Mouse (Mus musculus) hindbrain, postnatal 0 days (tissue): ENCODE data around the gene Pknox1. TPM values are rescaled to one million over a fixed set of nuclear protein-coding genes. Genes with fewer than 3 reads are reported as not detected.
"Not testable (repeated sequence)": the region's sequence is repeated elsewhere in the genome, so short reads cannot be mapped to it uniquely, and the experiment has no call there.

Experiments
- ATAC-seq: fragments of 200-750 bp; cut with Nextera tagmentation; 2 replicates; pipeline ENCODE4 v1.8.0; 2017; ENCODE audit warnings: mild to moderate bottlenecking, moderate TSS enrichment, moderate library complexity
- DNase-seq: peaks from one replicate; pipeline ENCODE4 v3.0.0-alpha.2; 2015; ENCODE audit warnings: low spot score
- H3K27ac ChIP-seq: fragments of 300-500 bp; sonication (generic); 2 replicates; pipeline ENCODE4 v1.5.1; 2014; ENCODE audit warnings: mild to moderate bottlenecking
- H3K27me3 ChIP-seq: fragments of 300-500 bp; sonication (generic); 2 replicates; pipeline ENCODE4 v1.6.1; 2014; ENCODE audit warnings: low read length, mixed read lengths; ENCODE audit not compliant: insufficient read depth
- H3K36me3 ChIP-seq: fragments of 300-500 bp; sonication (generic); 2 replicates; pipeline ENCODE4 v1.6.1; 2014; ENCODE audit warnings: low read length, mixed read lengths; ENCODE audit not compliant: insufficient read depth
- H3K4me1 ChIP-seq: fragments of 300-500 bp; sonication (generic); 2 replicates; pipeline ENCODE4 v1.6.1; 2014; ENCODE audit warnings: antibody characterized with exemption, low read length, mixed read lengths; ENCODE audit not compliant: insufficient read depth
- H3K4me2 ChIP-seq: fragments of 300-500 bp; sonication (generic); 2 replicates; pipeline ENCODE4 v1.6.1; 2014; ENCODE audit warnings: low read depth, mild to moderate bottlenecking, low read length, moderate library complexity, mixed read lengths
- H3K4me3 ChIP-seq: fragments of 300-500 bp; sonication (generic); 2 replicates; pipeline ENCODE4 v1.5.1; 2014; ENCODE audit warnings: low read length
- H3K9ac ChIP-seq: fragments of 300-500 bp; sonication (generic); replicated peaks from 2 replicates; pipeline ENCODE4 v1.6.1; 2014; ENCODE audit warnings: mild to moderate bottlenecking, low read length, moderate library complexity, mixed read lengths
- H3K9me3 ChIP-seq: fragments of 300-500 bp; sonication (generic); 2 replicates; pipeline ENCODE4 v1.6.1; 2016; ENCODE audit warnings: low read length, mixed read lengths
- CTCF ChIP-seq: IDR thresholded peaks from 2 replicates; pipeline ENCODE4 v1.5.1; 2016; ENCODE audit warnings: antibody characterized with exemption, control low read depth, low read depth
- WGBS: fragments of 180-500 bp; shearing (Covaris S2); extraction: QIAGEN DNeasy Blood & Tissue Kit; methylation state at CpG from one replicate; pipeline ENCODE4 v1.1.7; 2014; 5-methylcytosine and 5-hydroxymethylcytosine counted together
- polyA plus RNA-seq: library from polyadenylated mRNA; unstranded; fragments of >200 nt; fragmentation: Nextera tagmentation; extraction: Ambion mirVana; gene quantifications from 2 replicates; pipeline ENCODE4 v1.2.1, GENCODE M21; 2015
- total RNA-seq: library from RNA; depleted of rRNA; stranded (reverse); fragments of >200 nt; gene quantifications from 2 replicates; pipeline ENCODE4 v1.2.3, GENCODE M21; 2014

The Pknox1 gene
- total and polyA plus RNA-seq, 2 experiments from 2014 or later, result 25.1 to 31.2 TPM

DNA sequence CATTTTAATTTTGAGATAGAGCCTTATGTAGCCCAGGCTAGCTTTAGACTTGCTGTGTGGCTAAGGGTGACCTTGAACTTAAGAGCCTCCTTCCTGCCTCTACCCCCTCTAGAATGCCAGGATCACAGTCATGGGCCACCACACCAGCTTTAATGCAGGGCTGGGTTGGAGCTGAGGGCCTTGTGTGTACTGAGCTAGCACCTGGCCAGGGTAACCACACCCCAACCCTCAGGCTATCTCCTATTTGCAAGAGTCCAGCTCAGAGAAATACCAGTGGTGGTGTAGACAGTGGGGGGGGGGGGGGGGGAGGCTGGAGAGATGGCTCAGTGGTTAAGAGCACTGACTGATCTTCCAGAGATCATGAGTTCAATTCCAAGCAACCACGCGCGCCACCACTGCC lies 38.7 kb upstream of the Pknox1 start:
- peaks cover 29% of the 10 kb centered on the region for H3K36me3 ChIP-seq

GRCm38 (mm10) chr17:31529314-31529713 lies 35.2 kb upstream of the Pknox1 start:
- no peaks in the 10 kb centered on the region for H3K27me3 ChIP-seq
- no peak overlapping the region for H3K9ac ChIP-seq
- 26% methylated on average over 15 of the region's 15 CpGs for WGBS
- no peaks in the 10 kb centered on the region for H3K4me1 ChIP-seq
- peaks cover 30% of the 10 kb centered on the region for H3K36me3 ChIP-seq
- no peaks in the 10 kb centered on the region for H3K9me3 ChIP-seq
- no peak overlapping the region for H3K27ac ChIP-seq
- ATAC-seq (peak; percentile 46; the same call in 1 of the 2 replicates), DNase-seq (peak; percentile 84)
- TF ChIP-seq CTCF, result peak; percentile 69
- H3K4me3 ChIP-seq, result no peak overlapping the region
- H3K4me2 ChIP-seq, result no peak overlapping the region

More for the DNA sequence above, 38.7 kb upstream of the Pknox1 start:
- WGBS, result 96% methylated on average over 3 of the region's 3 CpGs
- no peak for ATAC-seq
- H3K4me1 ChIP-seq, result peaks cover 4% of the 10 kb centered on the region; the same call in 1 of the 2 replicates
- H3K27ac ChIP-seq, result no peak overlapping the region
- no peak overlapping the region for H3K4me3 ChIP-seq
- no peak overlapping the region for H3K9ac ChIP-seq
- no peak for TF ChIP-seq CTCF
- no peaks in the 10 kb centered on the region for H3K27me3 ChIP-seq
- DNase-seq, result no peak
- no peak overlapping the region for H3K4me2 ChIP-seq
- H3K9me3 ChIP-seq, result no peaks in the 10 kb centered on the region

GRCm38 (mm10) chr17:31531441-31532158 lies 32.9 kb upstream of the Pknox1 start:
- Histone ChIP-seq H3K27me3 (no peaks in the 10 kb centered on the region), H3K4me1 (peaks cover 9% of the 10 kb centered on the region; the same call in 1 of the 2 replicates), H3K4me2 (no peak overlapping the region), H3K36me3 (peaks cover 25% of the 10 kb centered on the region), H3K27ac (no peak overlapping the region), H3K9me3 (no peaks in the 10 kb centered on the region), H3K4me3 (no peak overlapping the region), H3K9ac (no peak overlapping the region)
- no peak for TF ChIP-seq CTCF
- DNase-seq, result no peak
- ATAC-seq, result no peak
- WGBS, result 89% methylated on average over 14 of the region's 14 CpGs

DNA sequence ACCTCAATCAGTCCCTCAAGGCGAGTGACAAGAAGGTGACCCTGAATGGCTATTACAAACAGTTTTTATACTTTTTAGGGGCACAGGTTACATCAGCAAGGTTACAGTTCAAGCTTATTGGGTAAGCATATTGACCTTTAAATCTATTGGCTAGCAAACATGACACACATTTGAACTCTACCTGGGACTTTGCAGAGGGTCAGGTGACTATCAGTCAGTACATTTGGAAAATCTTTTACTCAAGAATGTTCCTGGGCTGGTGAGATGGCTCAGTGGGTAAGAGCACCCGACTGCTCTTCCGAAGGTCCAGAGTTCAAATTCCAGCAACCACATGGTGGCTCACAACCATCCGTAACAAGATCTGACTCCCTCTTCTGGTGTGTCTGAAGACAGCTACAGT lies 32.2 kb upstream of the Pknox1 start:
- not testable (repeated sequence) for H3K4me1 ChIP-seq, H3K9ac ChIP-seq, ATAC-seq, H3K9me3 ChIP-seq, H3K27me3 ChIP-seq, H3K27ac ChIP-seq, H3K4me3 ChIP-seq, H3K4me2 ChIP-seq, DNase-seq
- peaks cover 18% of the 10 kb centered on the region for H3K36me3 ChIP-seq
- WGBS, result 87% methylated on average over 3 of the region's 4 CpGs

DNA sequence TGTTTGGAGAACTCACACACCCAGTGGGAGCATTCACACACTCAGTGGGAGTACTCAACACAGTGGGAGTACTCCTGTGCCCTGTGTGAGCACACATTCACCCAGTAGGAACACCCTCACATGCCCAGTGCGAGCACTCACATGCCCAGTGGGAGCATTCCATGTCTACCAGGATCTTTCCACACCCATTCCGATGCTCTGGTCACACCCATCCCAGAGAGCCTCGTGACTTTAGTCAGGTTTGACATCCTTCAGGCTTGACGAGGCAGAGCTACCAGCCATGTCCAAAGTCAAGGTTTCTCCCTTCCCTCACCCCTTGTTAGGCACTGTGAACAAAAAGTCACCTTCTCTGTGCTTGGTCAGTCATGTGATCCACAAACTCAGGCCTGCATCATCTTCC lies 29.2 kb upstream of the Pknox1 start:
- no peak overlapping the region for H3K9ac ChIP-seq
- no peak overlapping the region for H3K4me3 ChIP-seq
- ATAC-seq, result peak; percentile 48
- no peak overlapping the region for H3K4me2 ChIP-seq
- WGBS, result 46% methylated on average over 4 of the region's 4 CpGs
- no peak for DNase-seq
- H3K27me3 ChIP-seq, result no peaks in the 10 kb centered on the region
- H3K9me3 ChIP-seq, result no peaks in the 10 kb centered on the region
- H3K36me3 ChIP-seq, result peaks cover 11% of the 10 kb centered on the region; the same call in 1 of the 2 replicates
- H3K27ac ChIP-seq, result peak overlapping the region; percentile 87
- H3K4me1 ChIP-seq, result peaks cover 9% of the 10 kb centered on the region; the same call in 1 of the 2 replicates
- TF ChIP-seq CTCF, result no peak

DNA sequence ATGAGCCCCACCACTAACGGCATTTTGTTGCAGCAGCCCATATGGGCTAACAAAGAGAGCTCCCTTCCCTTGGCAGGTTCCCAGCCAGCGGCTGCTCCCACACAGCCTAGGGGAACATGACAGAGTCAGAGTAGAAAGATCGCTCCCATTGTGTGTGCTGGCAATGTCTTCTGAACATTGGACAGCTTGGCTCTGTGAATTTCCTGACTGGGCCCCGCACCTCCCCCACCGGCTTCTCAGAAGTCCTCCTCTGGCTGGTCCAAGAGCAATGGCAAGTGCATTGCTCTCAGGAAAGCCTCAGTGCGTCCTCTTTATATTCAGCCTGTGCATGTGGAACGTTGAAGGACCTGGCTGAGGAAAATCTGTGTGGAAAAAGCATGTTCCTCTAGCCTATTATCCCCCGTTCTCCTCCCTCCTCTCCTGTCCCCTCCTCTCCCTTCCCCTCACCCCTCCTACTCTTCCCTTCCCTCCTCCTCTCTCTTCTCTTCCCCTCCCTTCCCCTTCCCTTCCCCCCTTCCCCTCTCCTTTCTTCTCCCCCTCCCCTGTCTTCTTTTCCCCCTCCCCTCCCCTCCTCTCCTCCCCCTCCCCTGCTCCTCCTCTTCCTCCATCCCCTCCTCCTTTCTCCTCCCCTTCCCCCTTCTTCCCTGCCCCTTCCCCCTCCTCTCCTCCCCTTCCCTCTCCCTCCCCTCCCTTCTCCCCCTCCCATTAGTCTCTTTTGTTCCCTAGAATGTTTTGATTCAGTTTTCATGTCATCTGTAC lies 28.5 kb upstream of the Pknox1 start:
- H3K27ac ChIP-seq, result peak overlapping the region; percentile 87
- H3K9me3 ChIP-seq, result no peaks in the 10 kb centered on the region
- peaks cover 5% of the 10 kb centered on the region; the same call in 1 of the 2 replicates for H3K36me3 ChIP-seq
- peaks cover 9% of the 10 kb centered on the region; the same call in 1 of the 2 replicates for H3K4me1 ChIP-seq
- peak overlapping the region; percentile 30 for H3K4me2 ChIP-seq
- no peak for TF ChIP-seq CTCF
- ATAC-seq (peak; percentile 95), DNase-seq (peak; percentile 93)
- no peaks in the 10 kb centered on the region for H3K27me3 ChIP-seq
- 9% methylated on average over 8 of the region's 8 CpGs for WGBS
- no peak overlapping the region for H3K4me3 ChIP-seq
- no peak overlapping the region for H3K9ac ChIP-seq
